Mouse (Mus musculus): ENCODE data around the gene Acat2.

- no peak for TF ChIP-seq CTCF (IDR thresholded peaks at IDR 0.05; ENCODE audit: borderline replicate concordance, extremely low read depth, insufficient read depth, insufficient read length)
- no peak for TF ChIP-seq POLR2A (IDR thresholded peaks at IDR 0.05; ENCODE audit: borderline replicate concordance, extremely low read depth, insufficient read depth, insufficient read length, poor library complexity, severe bottlenecking)
Observed at GRCm38 (mm10) chr17:12994069-12994468, 33.5 kb upstream of the Acat2 start, which contains the start of gene Wtap.
